Mouse (Mus musculus): ENCODE data around the gene Krt12. TPM values are rescaled to one million over a fixed set of nuclear protein-coding genes. Genes with fewer than 3 reads are reported as not detected.

Krt12 gene
- polyA plus RNA-seq (2011; ENCODE audit: insufficient read length, low read depth, missing spikeins) = not detected in 2 replicates

- TF ChIP-seq POLR2A (IDR thresholded peaks at IDR 0.05; ENCODE audit: low read depth, low read length) (no peak), CTCF (IDR thresholded peaks at IDR 0.05; ENCODE audit: borderline replicate concordance, insufficient read depth, low read length) (no peak)
- Histone ChIP-seq H3K27ac (ENCODE audit: insufficient read depth, low read length) (no peak within 1 kb of the TSS), H3K4me1 (ENCODE audit: control insufficient read depth, insufficient read depth, low read length) (no peaks in the 10 kb centered on the region), H3K4me3 (ENCODE audit: insufficient read depth, low read length) (no peak within 1 kb of the TSS)
Observed at GRCm38 (mm10) chr11:99422159-99422558, at the start of gene Krt12. Gene Krt12 (minus strand): TSS chr11:99422259.

- TF ChIP-seq POLR2A (IDR thresholded peaks at IDR 0.05; ENCODE audit: low read depth, low read length) (no peak), CTCF (IDR thresholded peaks at IDR 0.05; ENCODE audit: borderline replicate concordance, insufficient read depth, low read length) (no peak)
- H3K27ac ChIP-seq (ENCODE audit: insufficient read depth, low read length) = no peak overlapping the region
- H3K4me1 ChIP-seq (ENCODE audit: control insufficient read depth, insufficient read depth, low read length) = peaks cover 10% of the 10 kb centered on the region
- no peak overlapping the region for H3K4me3 ChIP-seq (ENCODE audit: insufficient read depth, low read length)
Observed at GRCm38 (mm10) chr11:99469228-99469627, 47.2 kb upstream of the Krt12 start.

- no peak overlapping the region for H3K27ac ChIP-seq (ENCODE audit: insufficient read depth, low read length)
- H3K4me3 ChIP-seq (ENCODE audit: insufficient read depth, low read length) = no peak overlapping the region
- peaks cover 10% of the 10 kb centered on the region for H3K4me1 ChIP-seq (ENCODE audit: control insufficient read depth, insufficient read depth, low read length)
- TF ChIP-seq POLR2A (IDR thresholded peaks at IDR 0.05; ENCODE audit: low read depth, low read length) = no peak
- TF ChIP-seq CTCF (IDR thresholded peaks at IDR 0.05; ENCODE audit: borderline replicate concordance, insufficient read depth, low read length) = no peak
Observed at GRCm38 (mm10) chr11:99468566-99468965, 46.5 kb upstream of the Krt12 start.

- TF ChIP-seq CTCF (IDR thresholded peaks at IDR 0.05; ENCODE audit: borderline replicate concordance, insufficient read depth, low read length) (no peak), POLR2A (IDR thresholded peaks at IDR 0.05; ENCODE audit: low read depth, low read length) (no peak)
- Histone ChIP-seq H3K27ac (ENCODE audit: insufficient read depth, low read length) (no peak overlapping the region), H3K4me3 (ENCODE audit: insufficient read depth, low read length) (no peak overlapping the region)
Observed at GRCm38 (mm10) chr11:99466316-99466715, 44.3 kb upstream of the Krt12 start.

GRCm38 (mm10) chr11:99464836-99465235, 42.8 kb upstream of the Krt12 start:
- no peak overlapping the region; the same call in 1 of the 2 replicates for H3K27ac ChIP-seq (ENCODE audit: insufficient read depth, low read length)
- TF ChIP-seq POLR2A (IDR thresholded peaks at IDR 0.05; ENCODE audit: low read depth, low read length) (no peak), CTCF (IDR thresholded peaks at IDR 0.05; ENCODE audit: borderline replicate concordance, insufficient read depth, low read length) (peak; percentile 54; the same call in 1 of the 2 replicates)
- no peak overlapping the region for H3K4me3 ChIP-seq (ENCODE audit: insufficient read depth, low read length)
- no peaks in the 10 kb centered on the region for H3K4me1 ChIP-seq (ENCODE audit: control insufficient read depth, insufficient read depth, low read length)

More at GRCm38 (mm10) chr11:99466316-99466715, 44.3 kb upstream of the Krt12 start:
- peaks cover 3% of the 10 kb centered on the region; the same call in 1 of the 2 replicates for H3K4me1 ChIP-seq (ENCODE audit: control insufficient read depth, insufficient read depth, low read length)

- Histone ChIP-seq H3K4me3 (ENCODE audit: insufficient read depth, low read length) (no peak overlapping the region), H3K4me1 (ENCODE audit: control insufficient read depth, insufficient read depth, low read length) (no peaks in the 10 kb centered on the region), H3K27ac (ENCODE audit: insufficient read depth, low read length) (no peak overlapping the region)
- TF ChIP-seq POLR2A (IDR thresholded peaks at IDR 0.05; ENCODE audit: low read depth, low read length) = no peak
- peak; percentile 80; the same call in 1 of the 2 replicates for TF ChIP-seq CTCF (IDR thresholded peaks at IDR 0.05; ENCODE audit: borderline replicate concordance, insufficient read depth, low read length)
Observed at GRCm38 (mm10) chr11:99463155-99463554, 41.1 kb upstream of the Krt12 start.

GRCm38 (mm10) chr11:99461736-99462135, 39.7 kb upstream of the Krt12 start:
- TF ChIP-seq CTCF (IDR thresholded peaks at IDR 0.05; ENCODE audit: borderline replicate concordance, insufficient read depth, low read length) (no peak), POLR2A (IDR thresholded peaks at IDR 0.05; ENCODE audit: low read depth, low read length) (no peak)
- H3K4me1 ChIP-seq (ENCODE audit: control insufficient read depth, insufficient read depth, low read length) = no peaks in the 10 kb centered on the region
- no peak overlapping the region for H3K27ac ChIP-seq (ENCODE audit: insufficient read depth, low read length)
- no peak overlapping the region for H3K4me3 ChIP-seq (ENCODE audit: insufficient read depth, low read length)

GRCm38 (mm10) chr11:99458887-99459286, 36.8 kb upstream of the Krt12 start:
- TF ChIP-seq POLR2A (IDR thresholded peaks at IDR 0.05; ENCODE audit: low read depth, low read length) (no peak), CTCF (IDR thresholded peaks at IDR 0.05; ENCODE audit: borderline replicate concordance, insufficient read depth, low read length) (no peak)
- H3K4me1 ChIP-seq (ENCODE audit: control insufficient read depth, insufficient read depth, low read length) = no peaks in the 10 kb centered on the region

GRCm38 (mm10) chr11:99454759-99455158, 32.7 kb upstream of the Krt12 start:
- no peaks in the 10 kb centered on the region for H3K4me1 ChIP-seq (ENCODE audit: control insufficient read depth, insufficient read depth, low read length)
- no peak overlapping the region for H3K27ac ChIP-seq (ENCODE audit: insufficient read depth, low read length)
- H3K4me3 ChIP-seq (ENCODE audit: insufficient read depth, low read length) = no peak overlapping the region
- TF ChIP-seq POLR2A (IDR thresholded peaks at IDR 0.05; ENCODE audit: low read depth, low read length) = no peak
- no peak for TF ChIP-seq CTCF (IDR thresholded peaks at IDR 0.05; ENCODE audit: borderline replicate concordance, insufficient read depth, low read length)

More at GRCm38 (mm10) chr11:99458887-99459286, 36.8 kb upstream of the Krt12 start:
- Histone ChIP-seq H3K4me3 (ENCODE audit: insufficient read depth, low read length) (no peak overlapping the region), H3K27ac (ENCODE audit: insufficient read depth, low read length) (no peak overlapping the region)

- no peak overlapping the region for H3K4me3 ChIP-seq (ENCODE audit: insufficient read depth, low read length)
- H3K27ac ChIP-seq (ENCODE audit: insufficient read depth, low read length) = no peak overlapping the region
- no peak for TF ChIP-seq CTCF (IDR thresholded peaks at IDR 0.05; ENCODE audit: borderline replicate concordance, insufficient read depth, low read length)
- no peak for TF ChIP-seq POLR2A (IDR thresholded peaks at IDR 0.05; ENCODE audit: low read depth, low read length)
- no peaks in the 10 kb centered on the region for H3K4me1 ChIP-seq (ENCODE audit: control insufficient read depth, insufficient read depth, low read length)
Observed at GRCm38 (mm10) chr11:99454044-99454443, 32.0 kb upstream of the Krt12 start.

Measured in embryonic fibroblast, embryonic 13.5 days (primary cell).